Mouse (Mus musculus) ES-E14 (cell line): ENCODE measurements at regions not wholly inside any gene's neighbourhood (a gene's known extent, or its start where the extent isn't known, plus 50 kb on each side); places are given as distances from the start of the nearest gene placed in this dataset.

Experiments
- DNase-seq: peaks from one replicate; pipeline ENCODE4 v3.0.0-alpha.2; 2013; ENCODE audit warnings: low read depth, low spot score
- H3K27ac ChIP-seq: 2 replicates; pipeline ENCODE4 v1.5.1; 2012; ENCODE audit warnings: low read depth, mild to moderate bottlenecking, low read length, moderate library complexity, mixed read lengths; ENCODE audit not compliant: poor library complexity, insufficient read depth, severe bottlenecking
- H3K36me3 ChIP-seq: 2 replicates; pipeline ENCODE4 v1.6.1; 2012; ENCODE audit warnings: mild to moderate bottlenecking, low read length, moderate library complexity, mixed read lengths; ENCODE audit not compliant: control insufficient read depth, poor library complexity, insufficient read depth, severe bottlenecking
- H3K4me1 ChIP-seq, 2 experiments: fragments of 150-350 bp in 1 of 2; sonication (generic) in 1 of 2; 2 replicates each; pipeline ENCODE4 v1.6.1; 2012; ENCODE audit warnings: low read length in 2 of 2, mild to moderate bottlenecking in 1 of 2, mixed read lengths in 1 of 2; ENCODE audit not compliant: control insufficient read depth in 2 of 2, insufficient read depth in 2 of 2, poor library complexity in 1 of 2
- H3K4me3 ChIP-seq, 2 experiments: fragments of 150-350 bp in 1 of 2; sonication (generic) in 1 of 2; 2 replicates each; pipeline ENCODE4 v1.5.1; 2012; ENCODE audit warnings: low read length in 2 of 2, low read depth in 1 of 2, mild to moderate bottlenecking in 1 of 2, mixed read lengths in 1 of 2; ENCODE audit not compliant: insufficient read depth in 1 of 2, poor library complexity in 1 of 2, severe bottlenecking in 1 of 2
- H3K9ac ChIP-seq: 2 replicates; pipeline ENCODE4 v1.6.1; 2012; ENCODE audit warnings: low read depth, mild to moderate bottlenecking, low read length, mixed read lengths; ENCODE audit not compliant: poor library complexity, insufficient read depth, severe bottlenecking
- H3K9me3 ChIP-seq: fragments of 150-350 bp; sonication (generic); 2 replicates; pipeline ENCODE4 v1.6.1; 2012; ENCODE audit warnings: low read depth, mild to moderate bottlenecking, low read length; ENCODE audit not compliant: control insufficient read depth, insufficient read depth
- CHD2 ChIP-seq: IDR thresholded peaks from 2 replicates; pipeline ENCODE4 v1.6.1; 2014; ENCODE audit warnings: mild to moderate bottlenecking, low read depth, low read length, inconsistent platforms
- HCFC1 ChIP-seq: IDR thresholded peaks from 2 replicates; pipeline ENCODE4 v1.6.1; 2012; ENCODE audit warnings: low read length, inconsistent platforms, borderline replicate concordance; ENCODE audit not compliant: insufficient read depth
- MAFK ChIP-seq: IDR thresholded peaks from 2 replicates; pipeline ENCODE4 v1.6.1; 2014; ENCODE audit warnings: mild to moderate bottlenecking, low read depth, low read length, inconsistent platforms; ENCODE audit not compliant: insufficient read depth
- ZC3H11A ChIP-seq: IDR thresholded peaks from 2 replicates; pipeline ENCODE4 v1.6.1; 2012; ENCODE audit warnings: low read depth, mild to moderate bottlenecking, inconsistent platforms, low read length, borderline replicate concordance
- ZNF384 ChIP-seq: IDR thresholded peaks from 2 replicates; pipeline ENCODE4 v1.6.1; 2012; ENCODE audit warnings: low read depth, low read length, inconsistent platforms
- in situ Hi-C, 2 experiments: fragments of 600-800 bp; cut with MboI; formaldehyde crosslinking; loops; one replicate each; pipeline ENCODE4 v1.15.1; 2025; ENCODE audit warnings: low sequenced_read_pairs in 2 of 2, inconsistent platforms in 1 of 2; ENCODE audit not compliant: unreplicated experiment in 2 of 2

- in situ Hi-C loops, result no loop called here
- DNase-seq, result no peak
- Histone ChIP-seq H3K27ac (no peak overlapping the region), H3K9me3 (no peaks in the 10 kb centered on the region), H3K4me3 (no peak overlapping the region), H3K9ac (no peak overlapping the region), H3K4me1 (no peaks in the 10 kb centered on the region), H3K36me3 (no peaks in the 10 kb centered on the region)
- TF ChIP-seq CHD2 (no peak), MAFK (no peak), ZC3H11A (no peak), HCFC1 (no peak), ZNF384 (no peak)
Measured at GRCm38 (mm10) chr13:6340157-6340556, 207.8 kb upstream of the Pitrm1 start.

- Histone ChIP-seq H3K9ac (no peak overlapping the region), H3K4me3 (no peak overlapping the region), H3K36me3 (no peaks in the 10 kb centered on the region), H3K9me3 (no peaks in the 10 kb centered on the region), H3K4me1 (no peaks in the 10 kb centered on the region), H3K27ac (no peak overlapping the region)
- no peak for DNase-seq
- no peak for TF ChIP-seq ZC3H11A
- in situ Hi-C loops, result no loop called here
Measured at GRCm38 (mm10) chr13:6341102-6341737, 206.7 kb upstream of the Pitrm1 start.

DNA sequence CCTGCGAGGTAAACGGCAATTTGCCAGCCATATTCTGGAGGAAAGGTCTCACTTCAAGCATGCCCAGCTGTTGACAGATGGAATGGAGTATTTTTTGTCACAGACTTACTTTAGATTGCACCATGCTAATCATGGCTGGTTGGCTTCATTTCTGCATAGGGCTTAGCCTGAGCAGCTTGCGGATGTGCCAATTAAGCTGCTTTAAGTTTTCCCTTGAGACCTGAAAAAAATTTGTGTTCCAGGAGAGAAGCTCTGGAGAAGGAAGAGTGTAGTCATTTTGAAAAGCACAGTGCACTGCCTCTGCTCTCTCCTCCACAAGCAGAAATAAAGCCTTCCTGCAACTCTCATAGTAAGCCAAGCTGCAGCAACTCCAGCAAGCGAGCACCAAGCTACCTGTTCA, 182.8 kb upstream of the Pitrm1 start:
- DNase-seq, result no peak
- TF ChIP-seq CHD2 (no peak), ZC3H11A (no peak), HCFC1 (no peak), ZNF384 (no peak), MAFK (no peak)
- Histone ChIP-seq H3K9ac (no peak overlapping the region), H3K4me3 (no peak overlapping the region), H3K36me3 (no peaks in the 10 kb centered on the region), H3K27ac (no peak overlapping the region), H3K9me3 (no peaks in the 10 kb centered on the region), H3K4me1 (no peaks in the 10 kb centered on the region)
- in situ Hi-C loops, result no loop called here

DNA sequence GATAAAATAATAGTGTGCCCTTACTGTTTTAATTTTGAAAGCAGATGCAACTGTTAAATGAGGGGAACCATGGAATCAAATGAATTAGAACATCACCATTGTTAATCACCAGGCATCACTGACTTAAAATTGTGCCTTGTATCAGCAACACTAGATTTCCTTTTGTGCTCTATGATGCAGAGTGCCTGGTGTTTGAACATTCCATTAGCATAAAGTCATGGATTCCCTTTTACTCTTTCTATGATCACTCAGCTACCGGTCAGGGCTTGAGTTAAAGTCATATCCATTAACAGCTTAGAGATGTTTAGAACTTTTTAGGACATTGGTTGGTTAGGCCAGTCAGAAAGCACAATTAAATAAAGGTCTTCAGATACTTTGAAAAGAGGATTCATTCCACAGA, 180.3 kb upstream of the Pitrm1 start:
- no peak for TF ChIP-seq MAFK
- TF ChIP-seq ZNF384, result no peak
- TF ChIP-seq ZC3H11A, result no peak
- TF ChIP-seq CHD2, result no peak
- no peak for TF ChIP-seq HCFC1
- Histone ChIP-seq H3K36me3 (no peaks in the 10 kb centered on the region), H3K4me3 (no peak overlapping the region), H3K9ac (no peak overlapping the region), H3K4me1 (no peaks in the 10 kb centered on the region), H3K9me3 (no peaks in the 10 kb centered on the region), H3K27ac (no peak overlapping the region)
- no peak for DNase-seq
- in situ Hi-C loops, result no loop called here

DNA sequence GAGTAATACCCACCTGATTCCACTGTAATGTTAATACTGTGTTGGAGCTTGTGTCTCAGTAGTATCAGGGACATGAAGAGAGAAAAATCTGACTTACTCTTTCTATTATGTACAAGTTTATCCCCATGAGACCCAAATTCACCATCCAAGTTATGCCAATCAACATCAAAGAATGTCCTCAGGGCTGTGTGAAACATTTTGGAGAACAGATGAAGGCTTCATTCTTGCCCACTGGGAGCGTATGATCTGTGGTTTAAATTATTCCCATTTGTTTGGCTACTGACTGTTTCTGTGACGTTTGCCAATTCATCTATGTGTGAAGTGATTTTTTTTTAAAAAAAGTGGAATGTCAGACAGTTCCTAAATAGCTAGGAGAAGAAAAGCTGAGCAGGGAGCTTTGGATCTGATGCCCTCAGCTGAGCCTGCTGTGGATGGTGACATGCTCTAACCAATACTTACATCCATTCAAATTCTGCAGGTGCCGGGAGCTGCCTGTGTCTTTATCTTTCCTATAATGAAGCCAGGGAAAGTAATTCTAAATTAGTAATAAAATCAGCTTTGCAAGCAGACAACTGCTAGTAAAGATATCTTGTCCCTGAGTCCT, 173.3 kb upstream of the Pitrm1 start:
- Histone ChIP-seq H3K27ac (no peak overlapping the region), H3K36me3 (no peaks in the 10 kb centered on the region), H3K9me3 (no peaks in the 10 kb centered on the region), H3K4me1 (no peaks in the 10 kb centered on the region), H3K9ac (no peak overlapping the region), H3K4me3 (no peak overlapping the region)
- no peak for TF ChIP-seq MAFK
- in situ Hi-C loops, result no loop called here
- DNase-seq, result no peak
